Mouse (Mus musculus) liver, embryonic 14.5 days (tissue): ENCODE results near the gene Dazap2. TPM values are rescaled to one million over a fixed set of nuclear protein-coding genes. Genes with fewer than 3 reads are reported as not detected.

Experiments
- ATAC-seq: fragments of 200-750 bp; cut with Nextera tagmentation; 2 replicates; pipeline ENCODE4 v1.8.0; 2017; ENCODE audit warnings: moderate number of reproducible peaks, mild to moderate bottlenecking, moderate library complexity; ENCODE audit not compliant: insufficient read depth
- DNase-seq, 3 experiments: peaks; one replicate each; pipeline ENCODE4 v3.0.0-alpha.2; 2012 to 2013; ENCODE audit warnings: low read depth in 3 of 3, low spot score in 3 of 3
- H3K27ac ChIP-seq: fragments of 300-500 bp; sonication (generic); 2 replicates; pipeline ENCODE4 v1.5.1; 2014; ENCODE audit warnings: moderate library complexity, mild to moderate bottlenecking, control low read depth, inconsistent platforms
- H3K27me3 ChIP-seq: fragments of 300-500 bp; sonication (generic); 2 replicates; pipeline ENCODE4 v1.6.1; 2014; ENCODE audit warnings: mild to moderate bottlenecking, low read length, moderate library complexity; ENCODE audit not compliant: control insufficient read depth, insufficient read depth
- H3K36me3 ChIP-seq: fragments of 300-500 bp; sonication (generic); replicated peaks from 2 replicates; pipeline ENCODE4 v1.6.1; 2014; ENCODE audit warnings: low read depth; ENCODE audit not compliant: control insufficient read depth, insufficient read depth
- H3K4me1 ChIP-seq, 2 experiments: fragments of 200-500 bp in 1 of 2; fragments of 300-500 bp in 1 of 2; sonication (generic) in 1 of 2; replicated peaks; 2 replicates each; pipeline ENCODE4 v1.6.1; 2012 to 2014; ENCODE audit warnings: antibody characterized with exemption in 1 of 2, inconsistent platforms in 1 of 2, low read length in 1 of 2; ENCODE audit not compliant: control insufficient read depth in 2 of 2, insufficient read depth in 2 of 2
- H3K4me2 ChIP-seq: fragments of 300-500 bp; sonication (generic); 2 replicates; pipeline ENCODE4 v1.6.1; 2014; ENCODE audit warnings: low read depth, mild to moderate bottlenecking, control low read depth, moderate library complexity
- H3K4me3 ChIP-seq, 2 experiments: fragments of 200-500 bp in 1 of 2; fragments of 300-500 bp in 1 of 2; sonication (generic) in 1 of 2; 2 replicates each; pipeline ENCODE4 v1.5.1; 2012 to 2014; ENCODE audit warnings: low read depth in 2 of 2, low read length in 2 of 2, mild to moderate bottlenecking in 2 of 2, control low read depth in 1 of 2, inconsistent platforms in 1 of 2, moderate library complexity in 1 of 2; ENCODE audit not compliant: insufficient read depth in 1 of 2
- H3K9ac ChIP-seq: fragments of 300-500 bp; sonication (generic); replicated peaks from 2 replicates; pipeline ENCODE4 v1.6.1; 2014; ENCODE audit warnings: mild to moderate bottlenecking, control low read depth, moderate library complexity
- H3K9me3 ChIP-seq: fragments of 300-500 bp; sonication (generic); 2 replicates; pipeline ENCODE4 v1.6.1; 2016; ENCODE audit warnings: low read length, mixed read lengths; ENCODE audit not compliant: control insufficient read depth
- CTCF ChIP-seq: IDR thresholded peaks from 2 replicates; pipeline ENCODE4 v1.5.1; 2016; ENCODE audit warnings: antibody characterized with exemption, low read depth, control low read depth
- EP300 ChIP-seq: IDR thresholded peaks from 2 replicates; pipeline ENCODE4 v1.6.1; 2016; ENCODE audit warnings: antibody characterized with exemption, low read depth
- WGBS: fragments of 180-500 bp; shearing (Covaris S2); extraction: QIAGEN DNeasy Blood & Tissue Kit; methylation state at CpG from one replicate; pipeline ENCODE4 v1.1.7; 2014; ENCODE audit not compliant: insufficient replicate concordance; 5-methylcytosine and 5-hydroxymethylcytosine counted together
- polyA plus RNA-seq, 2 experiments: library from polyadenylated mRNA; depleted of rRNA in 1 of 2; stranded (reverse) in 1 of 2; unstranded in 1 of 2; fragments of >200 nt; fragmentation: Nextera tagmentation in 1 of 2; extraction: Ambion mirVana in 1 of 2; gene quantifications; 2 replicates each; pipeline versions ENCODE4 v1.2.1 to v1.2.3; 2012 to 2014

Dazap2 gene
- polyA plus RNA-seq, 2 experiments: 107 to 178 TPM

DNA sequence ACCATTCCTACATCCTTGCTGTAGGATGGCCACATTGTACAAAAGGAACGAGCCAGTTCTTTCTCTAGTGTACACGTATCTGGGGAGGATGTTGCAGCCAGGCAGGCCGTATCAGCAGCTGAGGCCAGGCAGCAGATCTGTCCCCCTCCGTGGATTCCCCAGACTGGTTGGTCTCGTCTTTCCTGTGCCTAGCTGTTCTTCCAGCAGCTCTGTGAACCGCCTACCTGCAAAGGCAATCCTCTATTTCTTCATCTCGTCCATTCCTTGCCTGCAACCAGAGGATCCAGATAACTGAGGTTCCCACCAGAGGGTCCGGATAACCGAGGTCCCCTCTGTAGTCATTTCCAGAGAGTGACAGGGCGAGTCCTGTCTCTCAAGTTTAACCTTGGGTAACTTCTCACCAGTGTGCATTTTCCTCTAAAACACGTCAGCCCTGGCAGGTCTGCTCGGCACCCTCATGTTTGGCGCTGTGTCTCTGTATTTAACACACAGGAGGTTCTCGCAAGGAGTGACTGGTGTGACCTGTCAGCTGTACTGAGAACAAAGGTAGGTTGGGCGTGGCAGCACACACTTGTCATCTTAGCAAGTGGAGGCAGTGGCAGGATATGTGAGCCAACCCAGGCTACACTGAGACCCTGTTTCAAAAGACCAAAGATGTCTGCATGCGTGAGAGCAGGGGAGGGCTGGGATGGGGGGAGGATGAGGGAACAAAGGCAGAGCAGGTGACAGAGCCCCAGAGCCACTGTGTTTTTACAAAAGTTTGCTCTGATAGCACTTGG lies 25.0 kb downstream of the Dazap2 start:
- no peak for DNase-seq
- 68% methylated on average over 16 of the region's 16 CpGs for WGBS
- Histone ChIP-seq H3K4me1 (peaks cover 0 to 2% of the 10 kb centered on the region in 2 experiments; a peak in 1 of 4 replicates), H3K4me3 (no peak overlapping the region), H3K9ac (no peak overlapping the region), H3K27me3 (peaks cover 33% of the 10 kb centered on the region), H3K27ac (no peak overlapping the region), H3K4me2 (no peak overlapping the region), H3K9me3 (no peaks in the 10 kb centered on the region), H3K36me3 (no peaks in the 10 kb centered on the region)
- no peak for ATAC-seq
- no peak for TF ChIP-seq CTCF
- TF ChIP-seq EP300: no peak

DNA sequence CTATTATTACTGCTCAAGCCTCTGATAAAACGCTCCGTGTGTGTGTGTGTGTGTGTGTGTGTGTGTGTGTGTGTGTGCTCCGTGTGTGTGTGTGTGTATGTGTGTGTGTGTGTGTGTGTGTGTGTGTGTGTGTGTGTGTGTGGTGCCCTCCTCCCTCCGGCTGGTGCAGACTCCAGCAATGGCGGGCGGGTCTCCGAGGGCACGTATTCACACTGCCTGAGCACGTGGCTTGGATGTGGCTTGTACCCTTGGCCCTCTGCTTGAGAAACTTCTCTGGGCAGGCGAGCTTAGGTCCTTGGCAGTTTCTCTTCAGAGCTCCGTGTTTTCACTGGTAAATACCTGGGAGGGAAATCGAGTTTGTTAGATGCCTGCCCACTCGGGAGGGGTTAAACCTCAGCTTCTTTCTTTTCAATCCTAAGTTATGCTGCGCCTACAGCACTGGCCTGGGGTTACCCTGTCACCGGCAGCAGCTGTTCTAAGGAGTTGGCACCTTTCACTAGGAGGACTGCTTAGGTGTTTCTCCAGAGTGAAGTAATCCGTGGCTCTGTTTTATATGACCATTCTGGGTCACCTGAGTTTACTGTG lies 26.2 kb downstream of the Dazap2 start:
- no peaks in the 10 kb centered on the region for H3K36me3 ChIP-seq
- no peak overlapping the region for H3K9ac ChIP-seq
- ATAC-seq: no peak
- 74% methylated on average over 15 of the region's 16 CpGs for WGBS
- H3K27ac ChIP-seq: no peak overlapping the region
- H3K9me3 ChIP-seq: no peaks in the 10 kb centered on the region
- DNase-seq: no peak
- H3K27me3 ChIP-seq: peaks cover 21% of the 10 kb centered on the region
- H3K4me2 ChIP-seq: no peak overlapping the region
- peaks cover 0 to 2% of the 10 kb centered on the region in 2 experiments; a peak in 1 of 4 replicates for H3K4me1 ChIP-seq
- no peak overlapping the region for H3K4me3 ChIP-seq
- TF ChIP-seq CTCF (no peak), EP300 (no peak)

DNA sequence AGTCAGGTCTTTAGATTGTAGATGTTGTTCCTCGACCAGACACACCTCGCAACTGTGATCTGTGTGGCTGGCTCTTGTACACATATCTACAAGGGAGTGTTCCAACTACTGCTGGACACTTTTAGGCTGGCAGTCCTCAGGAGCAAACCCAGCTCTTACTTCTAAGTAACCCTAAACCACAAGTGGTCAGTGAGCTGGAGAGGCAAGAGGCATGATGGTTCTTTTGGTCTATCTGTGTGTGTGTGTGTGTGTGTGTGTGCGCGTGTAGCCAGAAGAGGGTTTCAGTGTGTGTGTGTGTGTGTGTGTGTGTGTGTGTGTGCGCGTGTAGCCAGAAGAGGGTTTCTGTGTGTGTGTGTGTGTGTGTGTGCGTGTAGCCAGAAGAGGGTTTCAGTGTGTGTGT lies 27.3 kb downstream of the Dazap2 start:
- Histone ChIP-seq H3K4me3 (no peak overlapping the region), H3K9me3 (no peaks in the 10 kb centered on the region), H3K4me2 (no peak overlapping the region), H3K4me1 (no peaks in the 10 kb centered on the region), H3K27ac (no peak overlapping the region), H3K27me3 (peaks cover 10% of the 10 kb centered on the region), H3K36me3 (no peaks in the 10 kb centered on the region), H3K9ac (no peak overlapping the region)
- ATAC-seq: no peak
- TF ChIP-seq EP300 (no peak), CTCF (no peak)
- 74% methylated on average over 7 of the region's 7 CpGs for WGBS
- no peak for DNase-seq

- H3K4me1 ChIP-seq: no peaks in the 10 kb centered on the region
- no peak overlapping the region for H3K4me2 ChIP-seq
- DNase-seq (no peak), ATAC-seq (no peak)
- H3K27ac ChIP-seq: no peak overlapping the region
- no peaks in the 10 kb centered on the region for H3K27me3 ChIP-seq
- WGBS: 73% methylated on average over 6 of the region's 6 CpGs
- no peak for TF ChIP-seq EP300
- TF ChIP-seq CTCF: no peak
- no peak overlapping the region for H3K4me3 ChIP-seq
- H3K36me3 ChIP-seq: no peaks in the 10 kb centered on the region
- no peaks in the 10 kb centered on the region for H3K9me3 ChIP-seq
- no peak overlapping the region for H3K9ac ChIP-seq
These were observed 31.0 kb downstream of the Dazap2 start for GRCm38 (mm10) chr15:100646161-100646560.

- Histone ChIP-seq H3K4me1 (no peaks in the 10 kb centered on the region), H3K27ac (no peak overlapping the region), H3K4me2 (no peak overlapping the region), H3K36me3 (no peaks in the 10 kb centered on the region), H3K9me3 (no peaks in the 10 kb centered on the region), H3K9ac (no peak overlapping the region), H3K4me3 (no peak overlapping the region), H3K27me3 (no peaks in the 10 kb centered on the region)
- no peak for TF ChIP-seq EP300
- TF ChIP-seq CTCF: no peak
- DNase-seq (no peak), ATAC-seq (no peak)
- 85% methylated on average over 10 of the region's 10 CpGs for WGBS
These were observed 35.0 kb downstream of the Dazap2 start for GRCm38 (mm10) chr15:100650111-100650510.
